Mouse (Mus musculus): ENCODE measurements around the gene Engase. TPM values are rescaled to one million over a fixed set of nuclear protein-coding genes. Genes with fewer than 3 reads are reported as not detected.

The Engase gene
- total and polyA plus RNA-seq, 2 experiments from 2014 or later, result 5.3 to 13.6 TPM

DNA sequence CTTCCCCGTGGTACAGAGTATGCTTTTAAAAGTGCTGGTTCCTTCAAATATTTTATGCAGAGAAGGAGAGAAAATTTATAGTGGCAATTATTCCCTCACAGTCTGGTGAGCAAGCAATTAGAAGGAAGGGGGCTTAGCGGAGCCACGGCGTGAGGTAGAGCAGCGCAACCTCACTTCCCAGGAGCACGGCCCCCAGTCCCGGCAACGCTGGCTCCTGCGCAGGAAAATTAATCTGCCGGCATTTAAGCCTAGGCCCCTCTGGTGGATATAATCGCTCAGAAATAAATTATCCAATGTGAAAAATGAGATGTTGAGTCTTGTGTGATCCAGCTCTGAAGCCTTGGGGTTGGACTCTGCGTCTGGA lies 12.3 kb downstream of the Engase start:
- no peaks in the 10 kb centered on the region for H3K9me3 ChIP-seq (ENCODE audit: low read length)
- DNase-seq (ENCODE audit: low spot score) (no peak), ATAC-seq (ENCODE audit: low FRiP score) (no peak)
- H3K36me3 ChIP-seq (ENCODE audit: insufficient read depth, low read length), result peaks cover 6% of the 10 kb centered on the region
- H3K27me3 ChIP-seq (ENCODE audit: insufficient read depth, low read length), result no peaks in the 10 kb centered on the region
- no peak overlapping the region for H3K9ac ChIP-seq (replicated peaks; ENCODE audit: low read length, poor library complexity, severe bottlenecking)
- no peak overlapping the region for H3K4me3 ChIP-seq (ENCODE audit: low read depth, low read length)
- H3K27ac ChIP-seq (ENCODE audit: low read depth, low read length), result no peak overlapping the region
- 48% methylated on average over 12 of the region's 12 CpGs for WGBS
- no peak overlapping the region for H3K4me2 ChIP-seq (ENCODE audit: low read depth, low read length, poor library complexity, severe bottlenecking)
- TF ChIP-seq CTCF (IDR thresholded peaks at IDR 0.05), result no peak
- no peaks in the 10 kb centered on the region for H3K4me1 ChIP-seq (ENCODE audit: insufficient read depth, low read length)

DNA sequence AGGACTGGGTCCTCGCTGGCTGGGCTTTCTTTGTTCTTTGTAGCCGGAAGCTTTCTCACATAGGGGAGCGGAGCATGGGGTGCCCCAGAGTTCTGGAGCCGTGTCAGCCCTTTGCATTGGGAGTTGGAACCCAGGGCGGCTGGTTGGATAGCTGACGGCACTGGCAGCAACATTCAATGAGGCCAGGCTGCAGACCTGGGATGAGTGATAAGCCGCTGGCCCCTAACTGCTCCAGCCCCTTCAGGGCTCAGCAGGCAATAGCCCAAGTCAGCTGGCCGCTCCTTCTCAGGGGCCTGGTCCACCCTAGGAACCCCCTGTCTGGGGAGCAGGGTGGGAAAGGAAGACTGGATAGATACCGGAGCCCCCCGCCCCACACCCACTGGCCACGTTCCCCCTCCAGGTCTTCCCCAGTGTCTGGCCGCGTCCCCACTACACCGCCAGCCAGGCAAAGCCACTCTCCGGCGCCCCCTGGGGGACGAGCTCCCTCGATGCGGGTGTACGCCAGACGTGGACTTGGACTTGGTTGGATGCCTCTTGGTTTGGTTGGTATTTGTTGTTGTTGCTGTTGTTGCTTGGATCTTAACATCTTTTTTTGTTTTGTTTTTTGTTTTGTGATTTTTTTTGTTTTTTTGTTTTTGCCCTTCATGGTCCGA lies 14.1 kb downstream of the Engase start:
- Histone ChIP-seq H3K27me3 (ENCODE audit: insufficient read depth, low read length) (no peaks in the 10 kb centered on the region), H3K36me3 (ENCODE audit: insufficient read depth, low read length) (peaks cover 6% of the 10 kb centered on the region), H3K4me3 (ENCODE audit: low read depth, low read length) (no peak overlapping the region), H3K4me1 (ENCODE audit: insufficient read depth, low read length) (no peaks in the 10 kb centered on the region), H3K9ac (replicated peaks; ENCODE audit: low read length, poor library complexity, severe bottlenecking) (no peak overlapping the region), H3K27ac (ENCODE audit: low read depth, low read length) (no peak overlapping the region), H3K9me3 (ENCODE audit: low read length) (no peaks in the 10 kb centered on the region), H3K4me2 (ENCODE audit: low read depth, low read length, poor library complexity, severe bottlenecking) (no peak overlapping the region)
- ATAC-seq (ENCODE audit: low FRiP score) (no peak), DNase-seq (ENCODE audit: low spot score) (peak; percentile 54)
- peak; percentile 75 for TF ChIP-seq CTCF (IDR thresholded peaks at IDR 0.05)
- WGBS, result 26% methylated on average over 22 of the region's 22 CpGs

GRCm38 (mm10) chr11:118491230-118491629 lies 14.6 kb downstream of the Engase start:
- Histone ChIP-seq H3K4me3 (ENCODE audit: low read depth, low read length) (no peak overlapping the region), H3K4me2 (ENCODE audit: low read depth, low read length, poor library complexity, severe bottlenecking) (no peak overlapping the region), H3K27ac (ENCODE audit: low read depth, low read length) (no peak overlapping the region), H3K36me3 (ENCODE audit: insufficient read depth, low read length) (peaks cover under 1% of the 10 kb centered on the region), H3K27me3 (ENCODE audit: insufficient read depth, low read length) (no peaks in the 10 kb centered on the region), H3K4me1 (ENCODE audit: insufficient read depth, low read length) (no peaks in the 10 kb centered on the region), H3K9me3 (ENCODE audit: low read length) (no peaks in the 10 kb centered on the region), H3K9ac (replicated peaks; ENCODE audit: low read length, poor library complexity, severe bottlenecking) (no peak overlapping the region)
- DNase-seq (ENCODE audit: low spot score) (no peak), ATAC-seq (ENCODE audit: low FRiP score) (no peak)
- no peak for TF ChIP-seq CTCF (IDR thresholded peaks at IDR 0.05)
- WGBS, result 89% methylated on average over 7 of the region's 7 CpGs

- H3K36me3 ChIP-seq (ENCODE audit: insufficient read depth, low read length), result no peaks in the 10 kb centered on the region; the same call in 1 of the 2 replicates
- TF ChIP-seq CTCF (IDR thresholded peaks at IDR 0.05), result no peak
- no peaks in the 10 kb centered on the region for H3K4me1 ChIP-seq (ENCODE audit: insufficient read depth, low read length)
- H3K9ac ChIP-seq (replicated peaks; ENCODE audit: low read length, poor library complexity, severe bottlenecking), result no peak overlapping the region
- H3K4me3 ChIP-seq (ENCODE audit: low read depth, low read length), result no peak overlapping the region
- H3K27ac ChIP-seq (ENCODE audit: low read depth, low read length), result no peak overlapping the region
- no peak for DNase-seq (ENCODE audit: low spot score)
- WGBS, result 82% methylated on average over 2 of the region's 2 CpGs
- H3K27me3 ChIP-seq (ENCODE audit: insufficient read depth, low read length), result no peaks in the 10 kb centered on the region
- H3K9me3 ChIP-seq (ENCODE audit: low read length), result no peaks in the 10 kb centered on the region
- ATAC-seq (ENCODE audit: low FRiP score), result no peak
- no peak overlapping the region for H3K4me2 ChIP-seq (ENCODE audit: low read depth, low read length, poor library complexity, severe bottlenecking)
Observed at GRCm38 (mm10) chr11:118493458-118493857, 16.8 kb downstream of the Engase start.

DNA sequence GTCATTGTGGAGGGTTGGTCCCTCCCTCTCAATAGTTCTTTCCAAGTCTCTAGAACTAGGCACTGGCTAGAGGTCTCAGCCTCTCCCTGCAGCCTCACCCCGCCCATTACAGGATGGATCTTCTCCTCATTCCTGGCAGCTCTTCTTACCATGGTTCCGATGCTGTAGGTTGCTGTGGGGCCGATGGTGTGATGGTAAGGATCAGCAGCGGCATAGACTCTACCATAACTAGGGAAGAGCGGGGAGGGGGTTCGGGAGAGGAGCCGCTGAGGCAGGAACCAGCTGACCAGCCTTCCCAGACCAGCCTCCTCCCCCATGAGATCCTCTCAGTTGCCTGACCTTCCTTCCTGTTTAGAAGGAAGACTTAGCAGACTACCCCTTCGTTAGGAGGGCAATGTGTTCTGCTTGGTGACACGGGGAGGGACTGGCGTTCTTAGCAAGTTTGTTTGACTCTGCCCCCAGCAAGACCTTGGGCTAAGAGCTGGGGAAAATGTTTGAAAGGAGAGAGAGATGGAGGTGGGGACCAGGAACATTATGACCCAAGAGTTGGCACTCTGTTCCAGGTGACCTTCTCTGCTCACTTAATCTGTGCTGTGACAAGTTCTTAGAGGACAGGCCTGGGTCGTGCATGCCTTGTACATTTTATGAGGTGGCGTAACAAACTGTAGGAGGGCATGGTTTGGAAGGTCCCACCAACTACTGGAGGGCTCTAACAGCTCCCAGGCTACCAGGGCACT lies 17.5 kb downstream of the Engase start:
- TF ChIP-seq CTCF (IDR thresholded peaks at IDR 0.05), result no peak
- Histone ChIP-seq H3K4me3 (ENCODE audit: low read depth, low read length) (no peak overlapping the region), H3K4me1 (ENCODE audit: insufficient read depth, low read length) (no peaks in the 10 kb centered on the region), H3K9me3 (ENCODE audit: low read length) (no peaks in the 10 kb centered on the region), H3K27ac (ENCODE audit: low read depth, low read length) (no peak overlapping the region), H3K9ac (replicated peaks; ENCODE audit: low read length, poor library complexity, severe bottlenecking) (no peak overlapping the region), H3K4me2 (ENCODE audit: low read depth, low read length, poor library complexity, severe bottlenecking) (no peak overlapping the region), H3K36me3 (ENCODE audit: insufficient read depth, low read length) (no peaks in the 10 kb centered on the region; the same call in 1 of the 2 replicates), H3K27me3 (ENCODE audit: insufficient read depth, low read length) (no peaks in the 10 kb centered on the region)
- WGBS, result 83% methylated on average over 12 of the region's 12 CpGs
- DNase-seq (ENCODE audit: low spot score) (no peak), ATAC-seq (ENCODE audit: low FRiP score) (no peak)

GRCm38 (mm10) chr11:118495065-118495464 lies 18.4 kb downstream of the Engase start:
- Histone ChIP-seq H3K4me1 (ENCODE audit: insufficient read depth, low read length) (no peaks in the 10 kb centered on the region), H3K4me2 (ENCODE audit: low read depth, low read length, poor library complexity, severe bottlenecking) (no peak overlapping the region), H3K9ac (replicated peaks; ENCODE audit: low read length, poor library complexity, severe bottlenecking) (no peak overlapping the region), H3K27me3 (ENCODE audit: insufficient read depth, low read length) (no peaks in the 10 kb centered on the region), H3K27ac (ENCODE audit: low read depth, low read length) (no peak overlapping the region), H3K36me3 (ENCODE audit: insufficient read depth, low read length) (no peaks in the 10 kb centered on the region; the same call in 1 of the 2 replicates), H3K9me3 (ENCODE audit: low read length) (no peaks in the 10 kb centered on the region), H3K4me3 (ENCODE audit: low read depth, low read length) (no peak overlapping the region)
- ATAC-seq (ENCODE audit: low FRiP score) (no peak), DNase-seq (ENCODE audit: low spot score) (no peak)
- no peak for TF ChIP-seq CTCF (IDR thresholded peaks at IDR 0.05)
- 49% methylated on average over 5 of the region's 5 CpGs for WGBS
